Mouse (Mus musculus) forebrain, embryonic 14.5 days (tissue): ENCODE measurements at regions not wholly inside any gene's neighbourhood (a gene's known extent, or its start where the extent isn't known, plus 50 kb on each side); places are given as distances from the start of the nearest gene placed in this dataset.

Experiments used
- ATAC-seq: fragments of 200-750 bp; cut with Nextera tagmentation; 2 replicates; pipeline ENCODE4 v1.8.0; 2017; ENCODE audit warnings: mild to moderate bottlenecking, moderate library complexity
- DNase-seq: peaks from one replicate; pipeline ENCODE4 v3.0.0-alpha.2; 2015; ENCODE audit warnings: low spot score
- H3K27ac ChIP-seq: fragments of 300-500 bp; sonication (generic); 2 replicates; pipeline ENCODE4 v1.5.1; 2014; ENCODE audit warnings: low read depth, mild to moderate bottlenecking, control low read depth, low read length, moderate library complexity
- H3K27me3 ChIP-seq: fragments of 300-500 bp; sonication (generic); replicated peaks from 2 replicates; pipeline ENCODE4 v1.6.1; 2014; ENCODE audit warnings: low read length, control low read depth, mixed read lengths; ENCODE audit not compliant: control insufficient read depth, insufficient read depth
- H3K36me3 ChIP-seq: fragments of 300-500 bp; sonication (generic); 2 replicates; pipeline ENCODE4 v1.6.1; 2014; ENCODE audit warnings: low read length, control low read depth; ENCODE audit not compliant: control insufficient read depth, insufficient read depth
- H3K4me1 ChIP-seq: fragments of 300-500 bp; sonication (generic); 2 replicates; pipeline ENCODE4 v1.6.1; 2014; ENCODE audit warnings: antibody characterized with exemption, low read length, control low read depth; ENCODE audit not compliant: control insufficient read depth, insufficient read depth
- H3K4me2 ChIP-seq: fragments of 300-500 bp; sonication (generic); 2 replicates; pipeline ENCODE4 v1.6.1; 2014; ENCODE audit warnings: mild to moderate bottlenecking, control low read depth, low read length
- H3K4me3 ChIP-seq: fragments of 300-500 bp; sonication (generic); 2 replicates; pipeline ENCODE4 v1.5.1; 2014; ENCODE audit warnings: low read depth, low read length, control low read depth
- H3K9ac ChIP-seq: fragments of 300-500 bp; sonication (generic); 2 replicates; pipeline ENCODE4 v1.6.1; 2014; ENCODE audit warnings: mild to moderate bottlenecking, low read length, control low read depth, moderate library complexity
- H3K9me3 ChIP-seq: fragments of 300-500 bp; sonication (generic); replicated peaks from 2 replicates; pipeline ENCODE4 v1.6.1; 2016; ENCODE audit warnings: low read length, control low read depth, mixed read lengths; ENCODE audit not compliant: control insufficient read depth
- WGBS: fragments of 180-500 bp; shearing (Covaris S2); extraction: QIAGEN DNeasy Blood & Tissue Kit; methylation state at CpG from one replicate; pipeline ENCODE4 v1.1.7; 2014; 5-methylcytosine and 5-hydroxymethylcytosine counted together

- DNase-seq (no peak), ATAC-seq (no peak)
- WGBS, result 76% methylated on average over 7 of the region's 7 CpGs
- H3K4me3 ChIP-seq, result no peak overlapping the region
- no peak overlapping the region for H3K27ac ChIP-seq
- H3K36me3 ChIP-seq, result no peaks in the 10 kb centered on the region
- no peaks in the 10 kb centered on the region for H3K4me1 ChIP-seq
- no peaks in the 10 kb centered on the region for H3K27me3 ChIP-seq
- H3K4me2 ChIP-seq, result no peak overlapping the region
- no peak overlapping the region for H3K9ac ChIP-seq
- no peaks in the 10 kb centered on the region for H3K9me3 ChIP-seq
Observed at GRCm38 (mm10) chr2:157681931-157682330, 55.3 kb upstream of the Ctnnbl1 start.
